Comparison of ENCODE assay signal across 29 mouse cellular contexts in the genomic region with DNA sequence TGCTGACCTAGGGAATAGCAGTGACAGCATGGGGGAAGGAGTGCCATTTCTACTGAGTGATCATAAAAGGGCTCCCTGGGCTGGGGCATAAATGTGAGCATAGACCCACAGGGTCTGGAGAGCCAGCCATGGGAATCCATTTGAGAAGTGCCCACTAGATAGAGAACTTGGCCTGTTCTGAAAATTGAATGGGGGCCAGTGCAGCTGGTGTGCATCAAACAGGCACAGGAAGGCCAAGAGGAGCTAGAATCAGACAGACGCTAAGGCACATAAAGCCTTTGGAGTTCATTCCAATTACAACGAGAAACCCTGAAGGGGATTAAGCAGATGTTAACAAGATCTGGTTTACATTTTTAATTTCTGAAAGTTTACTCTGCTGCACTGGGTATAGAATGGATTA.
A peak's percentile ranks its signal among the peaks of the same experiment; 100 is the strongest.
DNase-seq lines count a peak whose midpoint lies in the region; ATAC-seq and TF ChIP-seq lines count a peak whose summit lies in the region.
"Had no signal": no experiment of that assay in that cellular context is flagged by ENCODE, and none has a peak within 500 bp of the region (broad histone marks: within the 10 kb centered on the region; RNA-seq: fewer than 3 reads in every experiment).

No protein-coding gene starts in this region.

- H3K4me1 ChIP-seq in lung, postnatal 0 days (ENCODE audit: insufficient read depth, low read depth, low read length): no peaks in the 10 kb centered on the region
- H3K4me1 ChIP-seq in stomach, postnatal 0 days (replicated peaks; ENCODE audit: control insufficient read depth, insufficient read depth): no peaks in the 10 kb centered on the region
- H3K4me1 ChIP-seq: forebrain, embryonic 10.5 days; heart, embryonic 15.5 days; hindbrain, embryonic 10.5 days; liver, embryonic 15.5 days; megakaryocyte, embryonic 14.5 days; midbrain, embryonic 13.5 days; neural tube, embryonic 12.5 days had no signal

- no peak for TF ChIP-seq CTCF in lung, postnatal 0 days (IDR thresholded peaks at IDR 0.05)
- no peak for TF ChIP-seq CTCF in stomach, postnatal 0 days (IDR thresholded peaks at IDR 0.05; ENCODE audit: low read depth)

- no peaks in the 10 kb centered on the region for H3K27me3 ChIP-seq in lung, postnatal 0 days (replicated peaks; ENCODE audit: insufficient read depth, low read length)
- H3K27me3 ChIP-seq in stomach, postnatal 0 days (ENCODE audit: control insufficient read depth, insufficient read depth, low read length): no peaks in the 10 kb centered on the region
- H3K27me3 ChIP-seq: CH12.LX; heart, embryonic 15.5 days; liver, embryonic 15.5 days; megakaryocyte, embryonic 14.5 days; midbrain, embryonic 13.5 days; neural tube, embryonic 12.5 days; Patski had no signal

- WGBS in lung, postnatal 0 days: 56% methylated on average over 2 of the region's 2 CpGs
- 33% methylated on average over 2 of the region's 2 CpGs for WGBS in stomach, postnatal 0 days

- DNase-seq in heart, adult 11 months: peak; percentile 30
- DNase-seq in heart, postnatal 25 days (ENCODE audit: low spot score): no peak
- DNase-seq in kidney, postnatal 4 days: peak; percentile 5 to 11
- no peak for DNase-seq in kidney, postnatal 36 days
- DNase-seq in lung, postnatal 4 days: peak; percentile 4 to 23
- no peak for DNase-seq in lung, postnatal 0 days (ENCODE audit: low spot score)
- DNase-seq in stomach, postnatal 0 days (ENCODE audit: low spot score): no peak
- DNase-seq: adrenal gland, adult 2 months; B cell, adult 2 months; cerebellum, adult 2 months; gastrocnemius, postnatal 10 days; kidney, adult 18-20 months; liver; lung, postnatal 14 days; retina, postnatal 1 day; right cerebral cortex, postnatal 25 days; thymus, adult 2 months had no signal

- H3K9ac ChIP-seq in lung, postnatal 0 days (replicated peaks; ENCODE audit: low read depth): no peak overlapping the region
- H3K9ac ChIP-seq in stomach, postnatal 0 days (ENCODE audit: low read length): no peak overlapping the region
- H3K9ac ChIP-seq: heart, embryonic 15.5 days; liver, embryonic 15.5 days; midbrain, embryonic 13.5 days; neural tube, embryonic 12.5 days had no signal

- no peak overlapping the region for H3K27ac ChIP-seq in lung, postnatal 0 days (ENCODE audit: low read length)
- no peak overlapping the region for H3K27ac ChIP-seq in stomach, postnatal 0 days (replicated peaks)
- H3K27ac ChIP-seq: forebrain, embryonic 10.5 days; heart, embryonic 15.5 days; hindbrain, embryonic 10.5 days; kidney, postnatal 0 days; liver, embryonic 15.5 days; midbrain, embryonic 13.5 days; neural tube, embryonic 12.5 days had no signal

- no peak overlapping the region for H3K4me3 ChIP-seq in lung, postnatal 0 days (ENCODE audit: low read depth, low read length)
- no peak overlapping the region for H3K4me3 ChIP-seq in stomach, postnatal 0 days (ENCODE audit: low read depth, low read length)
- H3K4me3 ChIP-seq: forebrain, embryonic 10.5 days; heart, embryonic 15.5 days; hindbrain, embryonic 10.5 days; liver, embryonic 15.5 days; megakaryocyte, embryonic 14.5 days; midbrain, embryonic 13.5 days; neural tube, embryonic 12.5 days had no signal

- no peak for ATAC-seq in lung, postnatal 0 days
- no peak for ATAC-seq in stomach, postnatal 0 days (ENCODE audit: low FRiP score, low TSS enrichment)
- ATAC-seq: forebrain, embryonic 16.5 days; midbrain, embryonic 13.5 days; Patski had no signal

- intact Hi-C loops in heart, postnatal 25 days (cut with DNase I): no loop called here

- H3K36me3 ChIP-seq in lung, postnatal 0 days (ENCODE audit: insufficient read depth, low read length): no peaks in the 10 kb centered on the region
- no peaks in the 10 kb centered on the region for H3K36me3 ChIP-seq in stomach, postnatal 0 days (ENCODE audit: control insufficient read depth, insufficient read depth, low read length)
- H3K36me3 ChIP-seq: forebrain, embryonic 10.5 days; G1E; heart, embryonic 15.5 days; hindbrain, embryonic 10.5 days; liver, embryonic 15.5 days; midbrain, embryonic 13.5 days; neural tube, embryonic 12.5 days had no signal

- no peak overlapping the region for H3K4me2 ChIP-seq in lung, postnatal 0 days (replicated peaks; ENCODE audit: low read depth, low read length)
- H3K4me2 ChIP-seq in stomach, postnatal 0 days (replicated peaks; ENCODE audit: low read depth): no peak overlapping the region
- H3K4me2 ChIP-seq: heart, embryonic 15.5 days; liver, embryonic 15.5 days; midbrain, embryonic 13.5 days; neural tube, embryonic 12.5 days had no signal

- TF ChIP-seq EP300 in lung, postnatal 0 days (IDR thresholded peaks at IDR 0.05): no peak
- TF ChIP-seq EP300 in stomach, postnatal 0 days (optimal IDR thresholded peaks at IDR 0.05): peak; percentile 35

- H3K9me3 ChIP-seq in lung, postnatal 0 days (ENCODE audit: low read length): no peaks in the 10 kb centered on the region
- no peaks in the 10 kb centered on the region for H3K9me3 ChIP-seq in stomach, postnatal 0 days (ENCODE audit: control insufficient read depth, low read length)
- H3K9me3 ChIP-seq: forebrain, embryonic 10.5 days; heart, embryonic 15.5 days; hindbrain, embryonic 10.5 days; liver, embryonic 15.5 days; midbrain, embryonic 13.5 days; neural tube, embryonic 12.5 days had no signal

Comparison
In these comparisons a context has a peak if more than half of its experiments do, and no peak if none do; other contexts are left out.
1. DNase-seq: peak in heart, adult 11 months (single experiment), kidney, postnatal 4 days (2 of 2) and lung, postnatal 4 days (2 of 2); none in heart, postnatal 25 days (single experiment), kidney, postnatal 36 days (0 of 2), lung, postnatal 0 days (single experiment) and stomach, postnatal 0 days (single experiment).